Mouse (Mus musculus) gastrocnemius, adult 2 months (tissue): Measurements from ENCODE around the gene Tfr2. TPM values are rescaled to one million over a fixed set of nuclear protein-coding genes. Genes with fewer than 3 reads are reported as not detected.

ENCODE experiments used
- DNase-seq: peaks from one replicate; pipeline ENCODE4 v3.0.0; 2022
- H3K27ac ChIP-seq: fragments of 200-600 bp; 2 replicates; pipeline ENCODE4 v1.8.1; 2022; ENCODE audit warnings: mild to moderate bottlenecking
- H3K4me3 ChIP-seq: fragments of 200-600 bp; 2 replicates; pipeline ENCODE4 v1.8.1; 2022; ENCODE audit warnings: mild to moderate bottlenecking, moderate library complexity
- CTCF ChIP-seq: fragments of 200-600 bp; IDR thresholded peaks from 2 replicates; pipeline ENCODE4 v1.8.1; 2022; ENCODE audit warnings: antibody characterized with exemption, mild to moderate bottlenecking, moderate library complexity
- intact Hi-C: fragments of 180-260 bp; cut with DNase I; formaldehyde crosslinking; loops from one replicate; pipeline ENCODE4 v1.15.1; 2025
- long read RNA-seq, 2 experiments: library from polyadenylated mRNA; stranded (forward); transcript quantifications; one replicate each; pipeline ENCODE4 v2.0.0; 2021
- total RNA-seq, 2 experiments: library from RNA; stranded (reverse); gene quantifications; 2 replicates each; pipeline ENCODE4 v1.2.3; 2021

Gene Tfr2
- total RNA-seq, result not detected
- long read RNA-seq, experiment 1, result 0 reads
- long read RNA-seq, experiment 2, result 0 reads

DNA sequence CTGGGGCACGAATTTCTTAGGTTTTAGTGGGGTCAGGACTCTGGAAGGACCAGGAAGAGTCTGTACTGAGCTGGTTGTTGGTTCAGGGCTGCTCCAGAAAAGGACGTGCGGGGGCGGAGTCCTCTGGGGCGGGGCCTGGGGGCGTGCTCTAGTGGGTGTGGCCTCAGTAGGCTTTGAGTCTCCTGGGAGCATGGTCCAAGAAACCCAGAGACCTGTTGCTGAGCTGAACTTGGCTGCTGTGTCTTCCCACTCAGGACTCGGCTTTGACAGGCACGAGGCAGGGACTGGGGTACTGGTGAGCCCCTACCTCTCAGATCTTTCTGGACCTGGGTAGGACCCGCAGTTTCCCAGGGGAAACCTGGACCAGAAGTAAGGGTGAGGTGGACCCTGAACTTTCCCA, at the start of gene Tfr2:
Gene Tfr2, plus strand, starts transcription at position 176 of the 400 bp plus-strand sequence.
- Histone ChIP-seq H3K4me3 (peak within 1 kb of the TSS; percentile 36; the same call in 1 of the 2 replicates), H3K27ac (no peak within 1 kb of the TSS)
- intact Hi-C loops, result no loop called here
- TF ChIP-seq CTCF, result no peak
- peak; percentile 50 for DNase-seq

GRCm38 (mm10) chr5:137521861-137522260, 47.8 kb upstream of the Tfr2 start:
- Histone ChIP-seq H3K27ac (no peak overlapping the region), H3K4me3 (no peak overlapping the region)
- no peak for TF ChIP-seq CTCF
- no peak for DNase-seq
- intact Hi-C loops, result no loop called here

DNA sequence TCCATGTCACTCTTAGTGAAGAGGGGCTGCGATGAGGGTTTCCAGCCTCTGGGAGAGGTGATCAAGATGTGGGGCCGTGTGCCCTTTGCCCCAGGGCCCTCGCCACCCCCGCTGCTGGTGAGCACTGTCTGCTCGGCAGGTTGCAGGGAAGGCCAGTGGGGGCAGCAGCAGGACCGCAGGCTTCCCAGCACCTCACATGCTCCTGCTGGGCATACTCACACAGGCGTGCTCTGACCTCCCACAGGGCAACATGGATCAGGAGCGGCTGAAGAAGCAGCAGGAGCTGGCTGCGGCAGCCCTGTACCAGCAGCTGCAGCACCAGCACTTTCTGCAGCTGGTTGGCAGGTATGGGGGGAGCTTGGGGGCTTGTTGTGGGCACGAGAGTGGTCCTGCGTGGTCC, 46.9 kb upstream of the Tfr2 start:
- intact Hi-C loops, result no loop called here
- no peak for DNase-seq

DNA sequence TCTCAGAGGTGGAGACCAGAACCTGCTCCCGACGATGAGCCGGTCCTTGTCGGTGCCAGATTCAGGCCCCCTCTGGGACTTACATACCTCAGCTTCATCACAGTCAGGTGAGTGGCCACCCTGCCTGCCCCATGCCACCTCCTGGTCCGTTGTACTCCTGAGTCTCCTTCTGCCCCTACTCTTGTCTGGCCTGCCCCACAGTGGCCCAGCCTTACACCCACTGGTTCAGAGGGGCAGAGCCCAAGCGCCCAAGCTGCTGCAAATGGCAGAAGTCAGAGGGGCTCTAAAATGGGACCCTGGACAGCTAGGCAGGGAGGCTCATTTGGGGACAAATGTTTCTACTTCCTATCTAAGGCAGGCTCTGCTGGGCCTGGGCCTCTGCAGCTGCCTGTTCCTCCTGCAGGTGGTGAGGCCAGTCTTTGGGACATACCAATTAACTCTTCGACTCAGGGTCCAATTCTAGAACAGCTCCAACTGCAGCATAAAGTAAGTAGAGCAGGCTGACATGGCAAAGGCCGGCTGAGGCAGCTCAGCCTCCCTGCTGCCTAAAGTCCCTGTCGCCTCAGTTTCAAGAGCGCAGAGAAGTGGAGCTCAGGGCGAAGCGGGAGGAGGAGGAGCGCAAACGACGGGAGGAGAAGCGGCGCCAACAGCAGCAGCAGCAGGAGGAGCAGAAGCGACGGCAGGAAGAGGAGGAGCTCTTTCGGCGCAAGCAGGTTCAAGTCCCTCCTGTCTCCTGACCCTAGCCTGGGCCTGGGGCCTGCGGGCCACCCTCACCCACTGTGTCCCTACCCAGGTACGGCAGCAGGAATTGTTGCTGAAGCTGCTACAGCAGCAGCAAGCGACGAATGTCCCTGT, 46.0 kb upstream of the Tfr2 start:
- intact Hi-C loops, result no loop called here
- Histone ChIP-seq H3K27ac (no peak overlapping the region), H3K4me3 (no peak overlapping the region)
- no peak for TF ChIP-seq CTCF
- no peak for DNase-seq

More for the DNA sequence above, 46.9 kb upstream of the Tfr2 start:
- Histone ChIP-seq H3K27ac (no peak overlapping the region), H3K4me3 (no peak overlapping the region)
- TF ChIP-seq CTCF, result no peak

- DNase-seq, result peak; percentile 34
- Histone ChIP-seq H3K27ac (no peak overlapping the region), H3K4me3 (no peak overlapping the region)
- TF ChIP-seq CTCF, result no peak
- intact Hi-C loops, result no loop called here
Observed at GRCm38 (mm10) chr5:137524251-137524515, 45.5 kb upstream of the Tfr2 start.

DNA sequence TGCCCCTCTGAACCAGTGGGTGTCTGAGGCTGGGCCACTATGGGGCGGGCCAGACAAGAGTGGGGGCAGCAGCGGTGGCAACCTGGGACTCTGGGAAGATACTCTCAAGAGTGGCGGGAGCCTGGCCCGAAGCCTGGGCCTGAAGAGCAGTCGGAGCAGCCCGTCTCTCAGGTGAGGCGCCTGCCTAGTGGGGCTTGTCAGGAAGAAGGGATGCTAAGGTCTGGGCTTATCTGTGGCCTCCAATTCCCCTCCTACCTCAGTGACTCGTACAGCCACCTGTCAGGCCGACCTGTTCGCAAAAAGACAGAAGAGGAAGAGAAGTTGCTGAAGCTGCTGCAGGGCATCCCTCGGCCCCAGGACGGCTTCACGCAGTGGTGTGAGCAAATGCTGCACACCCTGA, 45.0 kb upstream of the Tfr2 start:
- H3K27ac ChIP-seq, result no peak overlapping the region
- H3K4me3 ChIP-seq, result no peak overlapping the region
- intact Hi-C loops, result no loop called here
- no peak for TF ChIP-seq CTCF
- DNase-seq, result no peak

DNA sequence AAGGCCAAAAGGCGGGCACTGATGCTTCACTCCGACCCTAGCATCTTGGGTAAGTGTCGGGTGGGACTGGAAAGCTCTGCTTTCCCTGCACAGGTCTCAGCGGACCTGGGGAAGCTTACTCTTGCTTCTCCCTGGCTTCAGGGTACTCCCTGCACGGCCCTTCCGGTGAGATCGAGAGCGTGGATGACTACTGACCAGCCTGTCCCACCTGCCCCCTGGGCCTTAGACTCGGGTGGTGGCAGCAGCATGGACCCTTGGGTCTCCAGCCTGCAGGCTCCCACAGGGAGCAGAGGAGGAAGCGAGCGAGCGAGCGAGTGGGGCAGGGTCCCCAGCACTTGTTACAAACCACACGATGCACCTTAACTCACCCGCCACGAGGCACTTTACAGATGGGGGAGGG, 44.1 kb upstream of the Tfr2 start:
- intact Hi-C loops, result no loop called here
- Histone ChIP-seq H3K4me3 (no peak overlapping the region), H3K27ac (0 out of 2 replicates have a peak overlapping the region, but pooled peaks have one; percentile 3)
- TF ChIP-seq CTCF, result no peak
- DNase-seq, result no peak

- intact Hi-C loops, result no loop called here
- no peak for TF ChIP-seq CTCF
- Histone ChIP-seq H3K4me3 (no peak overlapping the region), H3K27ac (peak overlapping the region; percentile 21; the same call in 1 of the 2 replicates)
- peak; percentile 61 for DNase-seq
Observed at GRCm38 (mm10) chr5:137526192-137526936, 43.3 kb upstream of the Tfr2 start.

GRCm38 (mm10) chr5:137527413-137527812, 42.2 kb upstream of the Tfr2 start:
- no peak overlapping the region for H3K4me3 ChIP-seq
- TF ChIP-seq CTCF, result no peak
- intact Hi-C loops, result no loop called here
- H3K27ac ChIP-seq, result no peak overlapping the region
- DNase-seq, result no peak

DNA sequence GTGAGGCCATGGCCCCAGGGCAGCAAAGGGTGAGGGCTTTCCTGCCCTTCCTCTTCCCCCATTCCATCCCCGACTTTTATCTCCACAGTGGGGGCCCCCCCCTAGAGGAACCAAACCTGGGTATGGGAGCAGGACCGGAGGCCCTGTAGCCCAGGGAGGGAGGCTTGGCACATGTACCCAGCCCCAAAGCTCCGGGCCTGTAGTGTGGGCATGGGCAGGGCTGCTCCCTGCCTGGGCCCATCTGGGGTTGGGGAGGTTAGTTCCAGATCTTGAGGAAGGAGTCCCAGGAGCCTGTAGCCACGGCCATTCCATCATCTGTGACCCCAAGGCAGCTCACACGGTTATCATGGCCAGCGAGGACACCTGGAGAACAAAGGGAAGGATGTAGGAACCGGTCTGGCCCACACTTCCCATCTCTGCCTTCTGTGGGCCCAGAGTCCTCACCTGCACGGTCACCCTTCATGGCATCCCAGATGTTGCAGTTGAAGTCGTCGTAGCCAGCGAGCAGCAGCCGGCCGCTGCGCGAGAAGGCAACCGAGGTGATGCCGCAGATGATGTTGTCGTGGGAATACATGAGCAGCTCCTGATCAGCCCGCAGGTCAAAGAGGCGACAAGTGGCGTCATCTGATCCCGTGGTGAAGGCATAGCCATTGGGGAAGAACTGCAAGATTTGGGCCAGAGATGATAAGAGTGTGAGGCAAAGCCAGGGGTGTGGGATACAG, 41.2 kb upstream of the Tfr2 start:
- intact Hi-C loops, result no loop called here
- no peak for DNase-seq
- no peak for TF ChIP-seq CTCF
- Histone ChIP-seq H3K4me3 (no peak overlapping the region), H3K27ac (no peak overlapping the region)

GRCm38 (mm10) chr5:137529221-137529995, 40.2 kb upstream of the Tfr2 start:
- peak overlapping the region; percentile 94 for H3K4me3 ChIP-seq
- intact Hi-C loops, result no loop called here
- H3K27ac ChIP-seq, result peak overlapping the region; percentile 98; the same call in 1 of the 2 replicates
- no peak for TF ChIP-seq CTCF
- DNase-seq, result no peak

DNA sequence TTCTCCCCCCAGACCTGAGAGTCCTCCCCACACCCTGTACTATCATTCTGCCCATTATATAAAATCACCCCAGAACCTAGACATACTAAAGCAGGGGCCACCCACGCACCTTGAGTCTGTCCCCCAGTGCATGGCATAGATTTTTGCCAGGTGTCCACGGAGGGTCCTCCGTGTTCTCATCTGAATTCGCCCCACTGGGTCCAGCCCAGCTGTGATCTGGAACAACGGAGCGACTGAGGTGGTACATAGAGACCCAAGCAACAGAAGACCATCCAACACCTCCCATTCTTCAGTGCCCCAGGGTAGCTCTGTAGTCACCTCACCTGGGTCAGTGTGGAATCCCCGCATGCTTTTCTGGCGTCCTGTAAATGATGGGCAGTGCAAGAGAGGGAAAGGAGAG, 39.6 kb upstream of the Tfr2 start:
- Histone ChIP-seq H3K4me3 (peak overlapping the region; percentile 94), H3K27ac (peak overlapping the region; percentile 98)
- DNase-seq, result no peak
- TF ChIP-seq CTCF, result no peak
- intact Hi-C loops, result loop anchor here (5.0 kb wide), 2 partner anchors 72 to 642 kb away; partner anchors contain the start of genes Ap4m1, Mcm7 and Mospd3
